Mouse (Mus musculus): ENCODE measurements at regions not wholly inside any gene's neighbourhood (a gene's known extent, or its start where the extent isn't known, plus 50 kb on each side); places are given as distances from the start of the nearest gene placed in this dataset.

DNA sequence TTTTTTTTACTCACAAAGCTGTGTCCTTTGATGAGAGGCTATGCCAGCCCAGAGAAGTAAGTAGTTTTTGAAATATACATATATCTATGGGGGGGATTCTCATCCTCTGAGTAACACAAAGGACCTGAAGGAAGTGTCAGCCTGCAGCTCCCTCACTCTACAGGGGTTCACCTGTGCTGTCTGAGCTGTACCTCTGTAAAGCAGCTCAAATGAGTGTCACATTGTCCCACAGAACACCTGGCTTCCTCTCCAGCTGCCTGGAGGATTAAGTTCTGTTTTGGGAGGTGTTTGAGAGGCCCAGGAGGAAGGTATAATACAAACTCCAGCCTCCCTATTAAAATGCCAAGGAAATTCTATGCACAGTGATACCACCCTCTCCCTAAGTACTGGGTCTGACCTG, 83.3 kb upstream of the Tbc1d5 start:
- Histone ChIP-seq H3K4me1 (replicated peaks) (0 out of 2 replicates have a peak, but pooled peaks cover 4% of the 10 kb centered on the region), H3K4me2 (no peak overlapping the region), H3K4me3 (replicated peaks) (no peak overlapping the region), H3K27me3 (no peaks in the 10 kb centered on the region), H3K9ac (replicated peaks) (no peak overlapping the region), H3K9me3 (no peaks in the 10 kb centered on the region), H3K36me3 (no peaks in the 10 kb centered on the region), H3K27ac (no peak overlapping the region)
- ATAC-seq (ENCODE audit: insufficient number of reproducible peaks, insufficient read depth, low FRiP score, low TSS enrichment, low read depth) = no peak

- 86% methylated on average over 5 of the region's 5 CpGs for WGBS
- 0 out of 2 replicates have a peak, but pooled peaks cover 4% of the 10 kb centered on the region for H3K4me1 ChIP-seq (replicated peaks)
- ATAC-seq (ENCODE audit: insufficient number of reproducible peaks, insufficient read depth, low FRiP score, low TSS enrichment, low read depth) = no peak
Observed at GRCm38 (mm10) chr17:51258316-51258715, 79.2 kb upstream of the Tbc1d5 start.

GRCm38 (mm10) chr17:51248543-51248942, 69.4 kb upstream of the Tbc1d5 start:
- ATAC-seq (ENCODE audit: insufficient number of reproducible peaks, insufficient read depth, low FRiP score, low TSS enrichment, low read depth) = no peak
- H3K36me3 ChIP-seq = no peaks in the 10 kb centered on the region
- H3K4me3 ChIP-seq (replicated peaks) = no peak overlapping the region
- no peak overlapping the region for H3K27ac ChIP-seq
- no peaks in the 10 kb centered on the region for H3K27me3 ChIP-seq
- no peak overlapping the region for H3K9ac ChIP-seq (replicated peaks)
- WGBS = 85% methylated on average over 6 of the region's 6 CpGs
- no peak overlapping the region for H3K4me2 ChIP-seq
- no peaks in the 10 kb centered on the region for H3K4me1 ChIP-seq (replicated peaks)
- no peaks in the 10 kb centered on the region for H3K9me3 ChIP-seq

More at GRCm38 (mm10) chr17:51258316-51258715, 79.2 kb upstream of the Tbc1d5 start:
- H3K27ac ChIP-seq = no peak overlapping the region
- no peaks in the 10 kb centered on the region for H3K27me3 ChIP-seq
- no peak overlapping the region for H3K4me2 ChIP-seq
- no peak overlapping the region for H3K9ac ChIP-seq (replicated peaks)
- no peaks in the 10 kb centered on the region for H3K36me3 ChIP-seq
- H3K4me3 ChIP-seq (replicated peaks) = no peak overlapping the region
- H3K9me3 ChIP-seq = no peaks in the 10 kb centered on the region

GRCm38 (mm10) chr17:51246038-51246437, 66.9 kb upstream of the Tbc1d5 start:
- Histone ChIP-seq H3K27ac (no peak overlapping the region), H3K4me1 (replicated peaks) (no peaks in the 10 kb centered on the region), H3K9ac (replicated peaks) (no peak overlapping the region), H3K9me3 (no peaks in the 10 kb centered on the region), H3K4me2 (no peak overlapping the region), H3K4me3 (replicated peaks) (no peak overlapping the region), H3K36me3 (no peaks in the 10 kb centered on the region), H3K27me3 (no peaks in the 10 kb centered on the region)
- no peak for ATAC-seq (ENCODE audit: insufficient number of reproducible peaks, insufficient read depth, low FRiP score, low TSS enrichment, low read depth)
- 78% methylated on average over 3 of the region's 3 CpGs for WGBS

- no peaks in the 10 kb centered on the region for H3K27me3 ChIP-seq
- 69% methylated on average over 5 of the region's 5 CpGs for WGBS
Observed at GRCm38 (mm10) chr17:51240360-51240993, 61.3 kb upstream of the Tbc1d5 start.

GRCm38 (mm10) chr17:51239465-51239864, 60.3 kb upstream of the Tbc1d5 start:
- Histone ChIP-seq H3K4me1 (replicated peaks) (no peaks in the 10 kb centered on the region), H3K27me3 (no peaks in the 10 kb centered on the region), H3K9me3 (no peaks in the 10 kb centered on the region), H3K27ac (no peak overlapping the region), H3K4me2 (no peak overlapping the region), H3K36me3 (no peaks in the 10 kb centered on the region), H3K9ac (replicated peaks) (no peak overlapping the region), H3K4me3 (replicated peaks) (no peak overlapping the region)
- WGBS = 62% methylated on average over 3 of the region's 3 CpGs
- ATAC-seq (ENCODE audit: insufficient number of reproducible peaks, insufficient read depth, low FRiP score, low TSS enrichment, low read depth) = no peak

More at GRCm38 (mm10) chr17:51240360-51240993, 61.3 kb upstream of the Tbc1d5 start:
- Histone ChIP-seq H3K4me3 (replicated peaks) (no peak overlapping the region), H3K9me3 (no peaks in the 10 kb centered on the region), H3K4me1 (replicated peaks) (no peaks in the 10 kb centered on the region), H3K36me3 (no peaks in the 10 kb centered on the region), H3K9ac (replicated peaks) (no peak overlapping the region), H3K4me2 (no peak overlapping the region), H3K27ac (no peak overlapping the region)
- no peak for ATAC-seq (ENCODE audit: insufficient number of reproducible peaks, insufficient read depth, low FRiP score, low TSS enrichment, low read depth)
